Mouse (Mus musculus): ENCODE results near the gene Gng12. TPM values are rescaled to one million over a fixed set of nuclear protein-coding genes. Genes with fewer than 3 reads are reported as not detected.

The Gng12 gene
- total RNA-seq, 2 experiments from 2014 or later, result 116 to 151 TPM

GRCm38 (mm10) chr6:66986063-66986462 lies 89.9 kb downstream of the Gng12 start:
- ATAC-seq (replicated peaks; ENCODE audit: poor library complexity, severe bottlenecking), result no peak

GRCm38 (mm10) chr6:66987643-66988042 lies 91.4 kb downstream of the Gng12 start:
- peak; percentile 12; the same call in 1 of the 2 replicates for ATAC-seq (replicated peaks; ENCODE audit: poor library complexity, severe bottlenecking)

- no peak for ATAC-seq (replicated peaks; ENCODE audit: poor library complexity, severe bottlenecking)
Measured at GRCm38 (mm10) chr6:66988363-66988762, 92.2 kb downstream of the Gng12 start.

GRCm38 (mm10) chr6:66989037-66989436 lies 92.8 kb downstream of the Gng12 start:
- no peak for ATAC-seq (replicated peaks; ENCODE audit: poor library complexity, severe bottlenecking)

- no peak for ATAC-seq (replicated peaks; ENCODE audit: poor library complexity, severe bottlenecking)
Measured at GRCm38 (mm10) chr6:66989518-66989917, 93.3 kb downstream of the Gng12 start.

GRCm38 (mm10) chr6:66992232-66992631 lies 96.0 kb downstream of the Gng12 start:
- ATAC-seq (replicated peaks; ENCODE audit: poor library complexity, severe bottlenecking), result no peak

- ATAC-seq (replicated peaks; ENCODE audit: poor library complexity, severe bottlenecking), result no peak
Measured at GRCm38 (mm10) chr6:66992786-66993185, 96.6 kb downstream of the Gng12 start.

- ATAC-seq (replicated peaks; ENCODE audit: poor library complexity, severe bottlenecking), result no peak
Measured at GRCm38 (mm10) chr6:66994981-66995380, 98.8 kb downstream of the Gng12 start.

- ATAC-seq (replicated peaks; ENCODE audit: poor library complexity, severe bottlenecking), result peak; percentile 95
Measured at GRCm38 (mm10) chr6:66995825-66996224, 99.6 kb downstream of the Gng12 start.

GRCm38 (mm10) chr6:66996257-66996656 lies 100.1 kb downstream of the Gng12 start:
- ATAC-seq (replicated peaks; ENCODE audit: poor library complexity, severe bottlenecking), result no peak

- ATAC-seq (replicated peaks; ENCODE audit: poor library complexity, severe bottlenecking), result no peak
Measured at GRCm38 (mm10) chr6:66998645-66999044, 102.4 kb downstream of the Gng12 start.

GRCm38 (mm10) chr6:66999800-67000199 lies 103.6 kb downstream of the Gng12 start:
- ATAC-seq (replicated peaks; ENCODE audit: poor library complexity, severe bottlenecking), result no peak

- no peak; the same call in 1 of the 2 replicates for ATAC-seq (replicated peaks; ENCODE audit: poor library complexity, severe bottlenecking)
Measured at GRCm38 (mm10) chr6:67009888-67010287, 113.7 kb downstream of the Gng12 start.

GRCm38 (mm10) chr6:67010370-67011216 lies 114.4 kb downstream of the Gng12 start:
- ATAC-seq (replicated peaks; ENCODE audit: poor library complexity, severe bottlenecking), result no peak

GRCm38 (mm10) chr6:67011217-67011518 lies 115.0 kb downstream of the Gng12 start:
- ATAC-seq (replicated peaks; ENCODE audit: poor library complexity, severe bottlenecking), result no peak

GRCm38 (mm10) chr6:67013293-67013948 lies 117.2 kb downstream of the Gng12 start:
- ATAC-seq (replicated peaks; ENCODE audit: poor library complexity, severe bottlenecking), result no peak

- 0 out of 2 replicates have a peak, but pooled peaks have one; percentile 15 for ATAC-seq (replicated peaks; ENCODE audit: poor library complexity, severe bottlenecking)
Measured at GRCm38 (mm10) chr6:67013949-67014678, 117.9 kb downstream of the Gng12 start.

GRCm38 (mm10) chr6:67014679-67015075 lies 118.5 kb downstream of the Gng12 start:
- no peak for ATAC-seq (replicated peaks; ENCODE audit: poor library complexity, severe bottlenecking)

GRCm38 (mm10) chr6:67015739-67016519 lies 119.7 kb downstream of the Gng12 start:
- ATAC-seq (replicated peaks; ENCODE audit: poor library complexity, severe bottlenecking), result no peak

GRCm38 (mm10) chr6:67016520-67017111 lies 120.4 kb downstream of the Gng12 start:
- ATAC-seq (replicated peaks; ENCODE audit: poor library complexity, severe bottlenecking), result peak; percentile 34

Data from granulocyte monocyte progenitor cell, adult 5-6 weeks (primary cell).